Mouse (Mus musculus) right cerebral cortex, adult 2 months (tissue): ENCODE measurements around the gene Stxbp4.

ENCODE experiments used
- DNase-seq, 2 experiments: peaks; one replicate each; pipeline ENCODE4 v3.0.0; 2021 to 2022; ENCODE audit warnings: low spot score in 2 of 2

Stxbp4 gene

DNA sequence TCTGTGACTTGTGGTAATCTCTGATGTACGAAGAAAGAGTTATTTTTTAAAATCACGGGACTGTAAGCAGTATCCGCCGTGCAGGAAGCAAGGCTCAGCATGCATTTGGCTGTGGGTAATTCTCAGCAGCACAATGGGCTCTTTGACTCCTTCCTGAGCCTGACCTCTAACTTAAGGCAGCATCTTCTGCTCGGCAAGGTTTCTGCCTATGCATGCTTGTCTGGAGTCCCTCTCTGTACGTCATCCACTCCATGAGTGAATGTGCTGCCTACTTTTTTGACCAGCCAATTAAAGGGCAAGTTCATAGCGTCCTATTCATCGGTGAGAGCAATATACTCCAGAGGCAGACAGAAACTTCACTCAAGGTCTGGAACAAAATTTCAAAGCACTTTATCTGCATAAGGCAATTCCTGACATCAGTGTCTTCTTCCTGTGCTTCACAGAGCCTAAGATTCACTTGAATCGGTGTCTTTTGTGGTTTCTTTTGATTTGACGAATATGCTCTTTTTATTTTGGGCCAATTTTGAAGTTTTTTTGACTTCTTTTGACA, 173.8 kb downstream of the Stxbp4 start:
- DNase-seq: no peak

DNA sequence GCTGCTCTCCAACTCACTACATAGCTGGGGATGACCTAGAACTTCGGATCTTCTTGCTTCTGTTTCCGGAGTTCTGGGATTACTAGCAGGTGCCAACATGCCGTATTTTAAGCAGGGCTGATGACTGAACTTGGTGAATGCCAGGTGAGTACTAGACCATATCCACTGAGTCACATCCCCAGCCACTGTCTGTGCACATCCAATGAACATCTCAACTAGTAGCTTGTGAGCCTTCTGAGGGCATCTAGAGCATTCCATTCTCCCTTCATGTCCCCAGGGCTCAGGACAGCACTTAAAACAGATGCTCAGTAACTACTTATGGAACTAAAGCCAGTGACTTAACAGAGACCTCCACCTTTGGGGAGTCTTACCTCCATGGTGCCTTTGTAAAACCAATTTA, 177.4 kb downstream of the Stxbp4 start:
- DNase-seq: no peak

DNA sequence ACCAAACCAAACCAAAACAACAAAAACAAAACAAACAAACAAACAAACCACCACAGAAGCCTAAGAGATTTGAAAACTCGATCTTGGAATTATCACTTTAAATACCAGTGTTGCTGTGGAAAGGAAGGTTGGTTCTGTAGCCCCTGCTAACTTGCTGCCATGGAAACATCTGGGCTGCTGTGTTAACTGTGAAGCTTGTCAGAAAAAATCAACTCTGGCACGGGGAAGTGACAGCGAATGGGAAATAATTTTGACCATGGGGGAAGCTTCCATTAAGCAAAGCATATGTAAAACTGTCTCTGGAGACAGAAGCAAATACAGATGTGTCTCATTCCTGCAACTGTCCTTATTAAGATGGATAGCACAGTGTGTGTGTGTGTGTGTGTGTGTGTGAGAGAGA, 185.8 kb downstream of the Stxbp4 start:
- DNase-seq: no peak

DNA sequence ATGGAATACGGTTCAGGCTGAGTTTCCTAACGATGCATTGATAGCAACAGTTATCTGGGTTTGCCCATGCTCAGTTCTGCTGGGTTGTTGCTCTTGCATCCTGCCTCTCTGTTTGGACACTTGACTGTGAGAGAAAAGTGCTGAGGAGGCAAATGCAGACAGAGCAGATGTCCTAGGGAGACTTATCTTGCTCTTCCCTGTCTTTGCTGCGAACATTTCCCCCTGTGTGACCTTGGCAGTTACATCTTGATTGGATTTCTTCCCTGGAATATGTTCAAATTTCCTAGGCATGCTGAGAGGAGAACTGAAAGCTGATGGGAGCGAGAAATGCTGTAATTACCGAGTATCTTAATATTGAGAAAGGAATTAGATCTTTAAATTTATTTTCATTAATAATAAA, 186.4 kb downstream of the Stxbp4 start:
- no peak for DNase-seq

DNA sequence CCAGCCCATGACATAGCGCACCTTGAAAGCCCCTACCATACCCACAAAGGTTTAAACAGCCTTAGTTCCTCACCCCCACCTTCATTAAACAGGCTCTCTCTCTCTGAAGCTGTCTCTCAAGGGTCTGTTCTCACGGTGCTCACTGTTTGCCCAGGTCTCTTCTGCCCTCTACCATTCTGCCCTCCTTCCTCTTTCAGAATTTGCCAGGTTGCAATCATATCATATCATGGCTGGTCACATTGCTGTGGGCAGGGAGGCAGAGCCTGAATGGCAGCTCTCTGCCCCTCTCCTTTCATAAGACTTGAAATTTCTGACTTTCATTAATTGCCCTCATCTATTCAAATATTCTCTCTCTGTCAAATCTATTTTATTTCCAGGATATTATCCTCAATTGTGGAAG, 195.4 kb downstream of the Stxbp4 start:
- no peak for DNase-seq

DNA sequence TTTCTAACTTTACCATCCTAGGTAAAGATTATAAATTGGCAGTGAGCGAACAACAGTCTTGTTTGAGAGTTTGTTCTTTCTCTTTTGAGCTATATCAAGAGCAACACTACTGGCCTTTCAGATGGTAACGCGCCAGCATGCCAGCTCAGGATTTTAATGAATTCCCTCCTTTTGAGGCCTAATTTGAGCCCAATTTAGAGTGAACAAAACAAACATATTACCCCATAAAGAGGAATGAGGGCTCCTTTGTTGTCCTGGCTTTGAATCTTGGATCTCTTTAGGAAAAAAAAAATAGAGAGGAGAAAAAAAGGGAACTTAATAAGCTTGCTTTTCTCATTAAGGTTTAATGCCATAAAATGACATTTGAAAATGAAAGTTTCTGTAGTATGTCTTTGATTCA, 197.0 kb downstream of the Stxbp4 start:
- no peak for DNase-seq

DNA sequence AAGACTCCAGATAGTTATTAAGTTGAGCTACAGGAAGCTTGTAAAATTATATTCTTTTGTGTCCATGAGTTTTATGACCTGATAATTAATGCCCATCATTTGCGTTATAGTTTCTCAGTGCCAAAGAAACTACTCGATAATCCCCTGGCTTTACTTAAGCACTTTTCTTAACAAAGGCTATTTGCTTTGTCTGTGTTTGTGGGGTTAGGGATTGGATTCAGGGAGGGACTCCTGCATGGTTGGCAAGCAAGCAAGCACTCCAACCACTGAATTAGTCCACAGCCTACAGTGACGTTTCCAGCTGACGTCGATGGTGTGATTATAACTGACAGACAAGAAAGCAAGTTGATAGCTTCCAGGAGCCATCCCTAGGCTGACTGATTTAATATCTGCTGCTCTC, 199.1 kb downstream of the Stxbp4 start:
- DNase-seq: no peak
